Mouse (Mus musculus): Measurements from ENCODE around the gene Fam183b. TPM values are rescaled to one million over a fixed set of nuclear protein-coding genes. Genes with fewer than 3 reads are reported as not detected.
"Not testable (repeated sequence)": the region's sequence is repeated elsewhere in the genome, so short reads cannot be mapped to it uniquely, and the experiment has no call there.

Fam183b gene
- not detected in 2 replicates for polyA plus RNA-seq (2012)

- no peaks in the 10 kb centered on the region for H3K36me3 ChIP-seq (ENCODE audit: control insufficient read depth)
- no peak for TF ChIP-seq GATA1 (IDR thresholded peaks at IDR 0.05; ENCODE audit: low read length)
- H3K9me3 ChIP-seq (ENCODE audit: control insufficient read depth, low read length): no peaks in the 10 kb centered on the region
- peaks cover 7% of the 10 kb centered on the region for H3K4me1 ChIP-seq (ENCODE audit: control insufficient read depth)
- no peaks in the 10 kb centered on the region for H3K27me3 ChIP-seq (ENCODE audit: control insufficient read depth)
- no peak within 1 kb of the TSS for H3K4me3 ChIP-seq (replicated peaks)
These were observed at the start of gene Fam183b for GRCm38 (mm10) chr11:58801558-58802228. Fam183b (minus strand) TSS chr11:58801960.

- Histone ChIP-seq H3K9me3 (ENCODE audit: control insufficient read depth, low read length) (no peaks in the 10 kb centered on the region), H3K4me1 (ENCODE audit: control insufficient read depth) (peaks cover 21% of the 10 kb centered on the region), H3K36me3 (ENCODE audit: control insufficient read depth) (peaks cover 44% of the 10 kb centered on the region), H3K4me3 (replicated peaks) (no peak overlapping the region), H3K27me3 (ENCODE audit: control insufficient read depth) (no peaks in the 10 kb centered on the region)
- TF ChIP-seq TAL1 (IDR thresholded peaks at IDR 0.05; ENCODE audit: low read length): no peak
These were observed 48.0 kb upstream of the Fam183b start for GRCm38 (mm10) chr11:58849731-58850130.

GRCm38 (mm10) chr11:58847636-58848035, 45.9 kb upstream of the Fam183b start:
- Histone ChIP-seq H3K4me3 (replicated peaks) (peak overlapping the region; percentile 80), H3K4me1 (ENCODE audit: control insufficient read depth) (peaks cover 21% of the 10 kb centered on the region), H3K36me3 (ENCODE audit: control insufficient read depth) (peaks cover 34% of the 10 kb centered on the region), H3K27me3 (ENCODE audit: control insufficient read depth) (no peaks in the 10 kb centered on the region), H3K9me3 (ENCODE audit: control insufficient read depth, low read length) (no peaks in the 10 kb centered on the region)
- TF ChIP-seq GATA1 (IDR thresholded peaks at IDR 0.05; ENCODE audit: low read length): no peak
- TF ChIP-seq TAL1 (IDR thresholded peaks at IDR 0.05; ENCODE audit: low read length): no peak

GRCm38 (mm10) chr11:58846919-58847461, 45.2 kb upstream of the Fam183b start, which contains the start of gene Gm12258:
Gm12258 (plus strand) TSS chr11:58847158.
- Histone ChIP-seq H3K4me1 (ENCODE audit: control insufficient read depth) (peaks cover 21% of the 10 kb centered on the region), H3K4me3 (replicated peaks) (peak within 1 kb of the TSS; percentile 80), H3K9me3 (ENCODE audit: control insufficient read depth, low read length) (no peaks in the 10 kb centered on the region), H3K27me3 (ENCODE audit: control insufficient read depth) (no peaks in the 10 kb centered on the region), H3K36me3 (ENCODE audit: control insufficient read depth) (peaks cover 29% of the 10 kb centered on the region)
- TF ChIP-seq TAL1 (IDR thresholded peaks at IDR 0.05; ENCODE audit: low read length): no peak
- TF ChIP-seq GATA1 (IDR thresholded peaks at IDR 0.05; ENCODE audit: low read length): no peak

- H3K36me3 ChIP-seq (ENCODE audit: control insufficient read depth); H3K4me1 ChIP-seq (ENCODE audit: control insufficient read depth); H3K9me3 ChIP-seq (ENCODE audit: control insufficient read depth, low read length); H3K4me3 ChIP-seq (replicated peaks); H3K27me3 ChIP-seq (ENCODE audit: control insufficient read depth): not testable (repeated sequence)
These were observed 37.2 kb upstream of the Fam183b start, which contains the start of gene Olfr311 for GRCm38 (mm10) chr11:58838951-58839350. Olfr311 (plus strand) TSS chr11:58839251.

- not testable (repeated sequence) for H3K27me3 ChIP-seq (ENCODE audit: control insufficient read depth); H3K9me3 ChIP-seq (ENCODE audit: control insufficient read depth, low read length); H3K4me3 ChIP-seq (replicated peaks); H3K36me3 ChIP-seq (ENCODE audit: control insufficient read depth); H3K4me1 ChIP-seq (ENCODE audit: control insufficient read depth)
These were observed 30.8 kb upstream of the Fam183b start for GRCm38 (mm10) chr11:58832541-58832940.

GRCm38 (mm10) chr11:58829764-58830163, 28.0 kb upstream of the Fam183b start:
- Histone ChIP-seq H3K9me3 (ENCODE audit: control insufficient read depth, low read length) (no peaks in the 10 kb centered on the region), H3K27me3 (ENCODE audit: control insufficient read depth) (peaks cover 3% of the 10 kb centered on the region; the same call in 1 of the 2 replicates), H3K36me3 (ENCODE audit: control insufficient read depth) (no peaks in the 10 kb centered on the region), H3K4me3 (replicated peaks) (no peak overlapping the region), H3K4me1 (ENCODE audit: control insufficient read depth) (peaks cover 4% of the 10 kb centered on the region; the same call in 1 of the 2 replicates)
- no peak for TF ChIP-seq TAL1 (IDR thresholded peaks at IDR 0.05; ENCODE audit: low read length)
- no peak for TF ChIP-seq GATA1 (IDR thresholded peaks at IDR 0.05; ENCODE audit: low read length)

GRCm38 (mm10) chr11:58828937-58829336, 27.2 kb upstream of the Fam183b start, which contains the start of gene Olfr312:
Olfr312 (plus strand) TSS chr11:58829237.
- H3K36me3 ChIP-seq (ENCODE audit: control insufficient read depth): not testable (repeated sequence)

GRCm38 (mm10) chr11:58815676-58816075, 13.9 kb upstream of the Fam183b start:
- Histone ChIP-seq H3K27me3 (ENCODE audit: control insufficient read depth) (no peaks in the 10 kb centered on the region), H3K36me3 (ENCODE audit: control insufficient read depth) (no peaks in the 10 kb centered on the region), H3K9me3 (ENCODE audit: control insufficient read depth, low read length) (no peaks in the 10 kb centered on the region), H3K4me1 (ENCODE audit: control insufficient read depth) (no peaks in the 10 kb centered on the region), H3K4me3 (replicated peaks) (no peak overlapping the region)
- TF ChIP-seq GATA1 (IDR thresholded peaks at IDR 0.05; ENCODE audit: low read length): no peak
- TF ChIP-seq TAL1 (IDR thresholded peaks at IDR 0.05; ENCODE audit: low read length): no peak

More at GRCm38 (mm10) chr11:58828937-58829336, 27.2 kb upstream of the Fam183b start, which contains the start of gene Olfr312:
- not testable (repeated sequence) for H3K27me3 ChIP-seq (ENCODE audit: control insufficient read depth); H3K4me3 ChIP-seq (replicated peaks); H3K9me3 ChIP-seq (ENCODE audit: control insufficient read depth, low read length); H3K4me1 ChIP-seq (ENCODE audit: control insufficient read depth)

GRCm38 (mm10) chr11:58814700-58815099, 12.9 kb upstream of the Fam183b start, which contains the start of gene Olfr313:
Olfr313 (plus strand) TSS chr11:58815000.
- H3K4me3 ChIP-seq (replicated peaks); H3K36me3 ChIP-seq (ENCODE audit: control insufficient read depth); H3K27me3 ChIP-seq (ENCODE audit: control insufficient read depth); H3K9me3 ChIP-seq (ENCODE audit: control insufficient read depth, low read length); H3K4me1 ChIP-seq (ENCODE audit: control insufficient read depth): not testable (repeated sequence)

Measured in erythroblast, embryonic 14.5 days (primary cell).